Mouse (Mus musculus) spleen, embryonic (tissue): Measurements from ENCODE around the gene Cdk14.
"Not testable (repeated sequence)": the region's sequence is repeated elsewhere in the genome, so short reads cannot be mapped to it uniquely, and the experiment has no call there.

Experiments used
- CTCF ChIA-PET: fragments of 350-600 bp; sonication (Branson Sonifier 250); formaldehyde crosslinking; loops from one replicate; lab custom pipeline; 2022; lab: Charles Lee

The Cdk14 gene

DNA sequence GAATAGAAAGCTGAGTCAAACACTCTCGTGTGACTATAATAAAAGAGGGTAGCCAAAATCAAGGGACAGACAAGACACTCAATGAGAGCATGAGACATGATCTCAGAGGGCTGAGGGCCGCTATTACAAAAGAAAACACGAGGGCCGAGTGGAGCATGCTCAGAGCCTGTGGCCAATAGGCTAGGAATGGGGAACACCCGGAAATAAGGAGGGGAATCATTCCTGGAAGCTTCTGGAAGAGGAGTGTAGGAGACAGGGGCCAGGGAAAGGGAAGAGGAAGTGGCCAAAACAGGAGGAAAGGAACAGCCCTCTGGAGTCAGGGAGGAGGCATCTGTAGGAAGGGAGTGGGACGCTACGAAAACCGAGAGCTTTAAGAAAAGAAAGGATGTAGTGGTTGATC is 52.6 kb downstream of the Cdk14 start:
- CTCF ChIA-PET = no interaction called here

DNA sequence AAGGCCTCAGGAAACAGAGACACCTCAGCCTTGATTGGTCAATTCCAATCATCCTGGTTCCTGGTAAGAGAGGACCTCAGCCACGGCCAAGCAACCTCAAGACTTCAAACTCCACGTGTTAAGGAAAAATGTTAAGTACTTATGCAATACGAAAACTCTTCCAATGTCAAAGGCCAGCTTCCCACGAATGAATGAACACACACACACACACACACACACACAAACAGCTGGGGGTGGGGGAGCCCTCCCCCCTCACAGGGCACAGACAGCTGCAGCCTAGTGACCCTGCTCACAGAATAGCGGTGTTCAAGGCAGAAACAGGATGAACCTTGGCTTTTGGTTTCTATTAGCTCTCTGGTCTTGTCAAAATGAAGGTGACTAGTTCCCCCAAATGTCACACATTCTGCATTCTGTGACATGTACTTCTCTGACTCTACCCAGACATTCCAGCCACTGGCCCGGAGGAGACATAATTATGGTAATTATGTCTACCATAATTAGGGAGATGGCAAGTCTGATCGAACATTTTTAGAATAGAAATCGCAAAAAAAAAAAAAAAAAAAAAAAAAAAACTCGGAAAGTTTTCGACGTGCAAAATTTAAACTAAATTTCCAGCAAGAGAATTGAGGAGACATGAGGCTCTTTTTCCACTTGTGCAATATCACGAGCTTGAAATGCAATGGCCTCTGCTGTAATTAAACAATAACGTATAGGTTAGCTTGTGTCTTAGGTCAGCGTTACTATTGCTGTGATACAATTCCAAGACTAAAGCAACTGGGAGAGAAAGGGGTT is 54.6 kb downstream of the Cdk14 start:
- CTCF ChIA-PET = interaction anchor here (0.7 kb wide), 1 partner anchor 56 kb away, joined by 14 read pairs; no protein-coding TSS in a partner anchor

DNA sequence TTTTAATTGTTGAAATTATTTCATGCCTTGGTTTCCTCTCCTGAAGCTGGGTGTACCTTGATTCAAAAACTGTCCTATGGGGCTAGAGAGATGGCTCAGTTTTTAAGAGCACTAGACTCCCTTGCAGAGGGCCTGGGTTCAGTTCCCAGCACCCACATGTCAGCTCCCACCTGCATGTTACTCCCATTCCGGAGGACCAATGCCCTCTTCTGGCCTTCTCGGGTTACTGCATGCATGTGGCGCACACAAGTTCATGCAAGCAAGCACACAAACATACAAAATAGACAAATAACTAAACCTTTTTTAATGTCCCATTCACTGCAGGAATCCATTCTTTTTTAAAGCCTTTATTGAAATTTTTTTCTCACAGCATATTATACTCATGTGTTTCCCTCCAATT is 58.4 kb downstream of the Cdk14 start:
- CTCF ChIA-PET = no interaction called here

DNA sequence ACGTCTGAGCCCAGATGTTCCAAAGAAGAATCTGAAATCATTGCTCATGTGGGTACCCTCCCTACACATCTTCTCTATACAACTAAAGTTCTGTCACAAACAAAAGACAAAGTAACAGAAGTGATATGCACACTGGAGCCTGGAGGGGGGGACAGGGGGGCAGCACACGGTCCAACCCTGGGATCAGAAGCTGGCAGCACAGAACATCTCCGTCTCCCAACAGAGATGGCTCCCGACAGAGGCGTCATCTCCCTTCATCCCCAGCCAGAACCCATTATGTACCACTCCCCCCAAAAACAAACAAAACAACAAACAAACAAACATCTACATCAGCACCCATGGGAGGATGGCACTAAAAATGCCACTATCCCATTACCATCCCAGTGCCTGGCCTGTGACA is 59.8 kb downstream of the Cdk14 start:
- CTCF ChIA-PET = interaction anchor here (0.7 kb wide), 1 partner anchor 398 kb away, joined by 3 read pairs; no protein-coding TSS in a partner anchor

DNA sequence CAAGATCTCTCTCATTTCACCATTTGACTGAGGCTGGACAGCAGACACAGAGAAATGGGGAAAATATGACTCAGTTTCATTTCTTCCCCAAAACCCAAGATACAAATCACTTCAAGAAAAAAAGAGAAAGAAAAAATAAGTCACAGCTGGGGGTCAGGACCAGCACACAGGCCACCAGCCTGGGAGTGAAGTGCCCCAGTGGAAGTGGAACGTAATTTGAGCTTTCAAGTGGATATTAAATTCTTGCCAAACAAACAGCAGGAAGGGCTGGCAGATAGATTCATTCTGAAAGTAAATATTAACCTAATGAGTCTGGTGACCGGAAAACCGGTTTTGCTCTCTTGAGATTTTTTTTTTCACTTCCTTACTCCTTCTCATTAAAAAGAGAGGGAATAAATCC is 60.2 kb downstream of the Cdk14 start:
- CTCF ChIA-PET = interaction anchor here (0.7 kb wide), 1 partner anchor 398 kb away, joined by 3 read pairs; no protein-coding TSS in a partner anchor

DNA sequence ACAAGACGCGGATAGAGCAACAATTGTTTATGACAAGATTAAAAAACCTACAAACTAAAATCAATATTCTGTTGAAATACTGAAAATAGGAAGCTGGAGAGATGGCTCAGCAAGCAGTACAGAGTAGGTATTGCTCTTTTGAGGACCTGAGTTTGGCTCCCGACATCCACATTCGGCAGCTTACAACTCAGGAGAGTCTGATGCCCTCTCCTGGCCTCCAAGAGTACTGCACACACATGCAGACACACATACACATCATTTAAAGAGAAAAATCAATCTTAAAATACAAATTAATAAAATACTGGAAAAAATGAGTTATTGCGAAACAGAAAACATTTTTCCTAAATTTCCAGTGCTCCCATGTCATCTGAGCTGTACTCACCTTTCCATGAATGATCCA is 60.7 kb downstream of the Cdk14 start:
- CTCF ChIA-PET = no interaction called here

DNA sequence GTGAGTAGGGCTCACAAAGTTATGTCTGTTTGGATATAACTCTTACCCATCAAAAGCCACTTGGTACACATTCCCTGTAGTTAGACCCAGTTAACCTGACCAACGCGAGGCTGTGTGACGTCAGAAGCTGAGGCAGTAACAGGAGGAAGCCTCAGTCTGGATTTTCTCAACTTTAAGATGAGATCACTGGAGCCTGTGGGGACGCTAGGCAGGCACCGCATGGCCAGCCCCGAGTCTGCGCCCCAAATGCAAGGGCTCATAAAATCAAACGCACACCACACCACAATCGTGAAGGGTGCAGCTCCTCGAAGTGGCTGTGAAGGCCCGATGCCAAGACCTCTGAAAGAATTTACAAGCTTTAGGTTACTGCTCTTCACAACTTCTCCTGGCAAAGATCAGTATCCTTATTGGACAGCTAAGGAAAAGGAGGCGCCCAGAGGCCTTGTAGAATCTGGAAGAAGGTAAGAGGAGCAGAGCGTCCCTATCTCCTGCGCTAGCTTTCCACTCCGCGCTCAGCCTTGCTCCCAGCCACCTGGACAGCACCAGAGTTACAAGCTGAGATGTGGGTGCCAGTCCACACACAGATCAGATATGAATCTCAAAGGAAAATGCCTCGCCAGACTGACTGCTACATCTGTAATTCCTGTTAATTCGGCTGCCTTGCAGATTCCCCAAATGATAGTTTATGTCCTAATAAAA is 61.9 kb downstream of the Cdk14 start:
- CTCF ChIA-PET = no interaction called here

DNA sequence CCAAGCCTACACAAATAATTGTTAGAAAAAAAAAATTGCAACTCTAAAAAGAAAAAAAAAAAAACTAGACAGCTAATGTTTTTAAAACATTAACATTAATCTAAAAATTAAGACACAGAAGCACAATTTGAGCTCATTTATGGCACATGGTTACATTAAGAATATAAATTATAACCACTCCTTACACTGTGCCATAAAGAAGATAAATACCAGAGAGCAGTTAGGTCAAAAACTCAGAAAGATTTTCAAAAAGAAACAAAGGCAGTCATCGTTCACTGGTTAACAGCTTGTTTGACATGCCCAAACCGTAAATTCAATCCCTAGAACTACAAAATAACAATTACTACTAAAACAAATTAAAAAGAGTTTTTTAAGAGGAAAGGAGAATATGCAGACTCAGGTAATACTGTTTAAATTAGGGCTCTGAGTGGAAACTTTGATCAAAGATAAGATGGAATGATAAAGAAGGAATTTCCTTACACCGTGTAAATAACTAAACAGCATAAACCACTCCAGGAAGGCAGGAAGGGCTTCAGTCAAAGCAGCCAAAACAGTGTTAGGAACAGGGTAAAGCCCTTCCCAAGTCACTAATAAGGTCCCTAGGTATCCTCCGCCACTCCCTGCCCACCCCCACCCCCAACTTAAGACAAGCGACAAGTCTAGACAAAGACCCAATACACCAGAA is 65.3 kb downstream of the Cdk14 start:
- CTCF ChIA-PET = no interaction called here

DNA sequence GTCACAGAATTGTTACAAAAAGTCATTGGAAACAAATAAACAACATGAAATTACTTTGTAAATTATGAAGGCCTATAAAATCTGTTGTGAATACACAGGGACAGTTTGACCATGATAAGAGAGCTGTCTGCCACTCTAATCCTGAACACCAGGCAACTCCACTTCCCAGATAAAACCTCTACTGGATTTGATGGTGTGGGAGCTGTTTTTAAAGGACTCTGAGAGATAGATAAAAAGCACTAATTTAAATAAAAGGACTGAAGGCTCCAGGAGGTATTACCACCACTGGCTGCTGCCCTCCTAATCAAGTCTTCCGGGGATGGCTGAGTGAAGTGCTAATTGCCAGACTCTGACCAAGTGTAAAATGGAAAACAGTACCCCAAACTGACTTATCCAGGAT is 66.2 kb downstream of the Cdk14 start:
- CTCF ChIA-PET = no interaction called here

DNA sequence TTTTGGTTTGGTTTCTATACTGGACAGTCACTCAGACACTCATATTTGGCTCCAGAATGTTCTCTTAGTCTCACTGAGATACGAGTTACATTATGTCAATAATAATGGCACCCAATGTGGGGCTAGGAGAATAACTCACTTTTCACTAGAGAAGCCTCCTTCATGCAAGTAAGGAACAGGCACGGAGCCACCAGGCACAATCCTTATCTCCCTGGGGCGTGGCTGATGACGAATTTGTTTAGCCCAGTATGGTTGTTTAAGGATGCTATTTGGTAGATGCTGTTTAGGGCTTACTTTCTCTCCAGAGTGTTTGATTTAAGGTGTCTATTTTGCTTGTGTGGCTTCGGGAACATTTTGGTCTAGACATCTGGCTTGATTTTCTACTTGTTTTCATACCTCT is 75.5 kb downstream of the Cdk14 start:
- CTCF ChIA-PET = no interaction called here

DNA sequence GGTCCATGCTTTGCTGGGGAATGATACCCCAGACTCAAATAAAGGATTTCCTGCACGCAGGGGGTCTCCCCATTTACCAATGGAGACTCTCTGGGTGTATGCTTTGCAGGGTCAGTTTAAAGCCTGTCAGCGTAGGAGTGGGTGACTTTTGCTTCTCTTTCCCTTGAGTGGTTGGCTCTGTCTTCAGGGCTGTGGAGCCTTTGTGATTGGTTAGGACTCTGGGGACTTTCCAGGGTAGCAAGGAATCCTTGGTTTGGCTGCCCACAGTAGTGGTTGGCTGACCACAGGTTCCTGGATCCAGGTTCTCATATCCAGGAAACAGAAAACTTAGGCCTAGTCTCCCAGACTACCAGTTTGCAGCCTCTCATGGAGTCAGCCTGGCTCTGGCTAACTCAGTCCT is 76.4 kb downstream of the Cdk14 start:
- CTCF ChIA-PET = no interaction called here

DNA sequence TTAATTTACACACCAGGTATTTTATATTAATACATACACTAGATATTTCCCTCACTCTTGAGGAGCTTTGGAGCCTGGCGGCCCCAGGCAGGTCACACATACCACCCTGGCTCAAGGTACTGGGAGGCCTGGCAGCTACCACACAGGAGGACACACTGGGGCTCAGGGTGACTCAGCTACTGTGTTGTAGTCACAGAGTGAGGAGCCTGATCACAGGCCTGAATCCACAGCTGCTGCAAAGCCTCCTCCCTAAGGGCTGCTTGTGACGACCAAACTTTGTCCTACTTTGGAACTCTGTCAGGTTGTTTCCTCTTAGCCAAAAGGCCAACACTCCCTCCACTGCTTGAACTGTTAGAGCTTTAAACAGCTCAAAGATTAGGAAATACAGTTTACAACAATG is 76.8 kb downstream of the Cdk14 start:
- CTCF ChIA-PET = interaction anchor here (0.6 kb wide), 1 partner anchor 93 kb away, joined by 3 read pairs; no protein-coding TSS in a partner anchor

DNA sequence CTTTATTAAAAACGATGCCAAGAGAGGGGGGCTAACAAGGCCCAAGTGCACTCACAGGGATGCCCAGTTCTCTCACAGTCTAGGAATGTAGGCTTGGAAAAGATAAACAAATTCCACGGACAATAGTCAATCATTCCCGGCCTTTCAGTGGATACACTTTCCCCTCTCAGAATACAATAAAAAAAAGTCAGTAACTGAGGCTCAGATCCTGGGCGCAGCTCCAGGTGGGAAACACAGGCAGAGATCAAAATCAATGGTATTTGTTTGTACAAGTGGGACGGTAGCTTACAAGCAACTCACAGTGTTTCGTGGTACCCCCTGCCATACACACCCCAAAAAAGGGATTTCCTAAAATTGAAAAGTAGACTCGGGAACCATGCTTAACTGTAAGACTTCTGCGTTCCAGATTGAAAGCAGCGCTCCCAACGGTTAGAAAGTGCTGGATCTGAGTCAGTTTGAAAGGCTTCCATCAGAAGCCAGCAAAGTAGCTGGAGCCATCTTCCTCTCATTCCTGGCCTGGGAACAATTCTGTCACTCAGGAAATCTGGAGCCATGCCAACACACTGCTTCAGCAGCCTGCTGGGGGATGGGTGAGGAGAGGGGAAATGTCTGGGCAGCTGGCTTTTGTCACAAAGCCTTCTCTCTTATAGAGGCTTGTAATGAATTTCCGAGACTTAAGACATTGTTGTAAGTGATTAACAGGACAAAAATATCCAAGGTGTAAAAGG is 77.5 kb downstream of the Cdk14 start:
- CTCF ChIA-PET = interaction anchor here (0.6 kb wide), 1 partner anchor 92 kb away, joined by 3 read pairs; no protein-coding TSS in a partner anchor

DNA sequence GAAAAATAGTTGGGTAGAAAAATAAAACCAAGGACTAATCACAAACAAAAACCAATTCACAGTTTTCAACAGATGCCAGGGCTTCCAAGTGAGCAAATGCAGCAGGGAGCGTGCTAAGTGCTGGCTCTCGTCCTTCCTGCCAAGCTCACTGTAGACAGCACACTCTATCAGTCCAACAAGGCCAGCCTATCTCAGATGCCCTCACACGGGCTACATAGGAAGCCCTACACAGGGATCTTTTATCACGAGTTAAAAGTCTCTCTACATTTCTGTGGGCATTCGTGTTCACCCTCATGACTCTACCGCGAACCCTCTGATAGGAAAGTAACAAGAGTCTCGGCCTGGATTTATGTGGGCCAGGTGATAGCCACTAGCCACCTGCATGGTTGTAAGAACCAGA is 78.5 kb downstream of the Cdk14 start:
- CTCF ChIA-PET = no interaction called here

DNA sequence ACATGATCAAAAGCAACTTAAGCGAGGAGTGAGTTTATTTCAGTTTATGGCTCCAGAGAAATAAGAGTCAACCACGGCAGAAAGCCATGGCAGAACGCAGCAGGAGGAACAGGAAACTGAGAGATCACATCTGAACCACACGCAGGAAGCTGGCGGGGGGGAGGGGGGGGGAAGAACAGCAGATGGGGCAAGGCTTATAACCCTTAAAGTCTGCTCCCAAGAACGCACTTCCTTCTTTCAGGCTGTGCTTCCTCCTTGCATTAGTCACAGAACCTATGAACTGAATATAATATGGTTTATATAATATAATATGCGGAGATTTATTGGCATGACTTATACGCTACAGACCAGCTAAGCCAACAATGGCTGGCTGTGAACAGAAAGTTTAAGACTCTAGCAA is 86.2 kb downstream of the Cdk14 start:
- CTCF ChIA-PET = no interaction called here

DNA sequence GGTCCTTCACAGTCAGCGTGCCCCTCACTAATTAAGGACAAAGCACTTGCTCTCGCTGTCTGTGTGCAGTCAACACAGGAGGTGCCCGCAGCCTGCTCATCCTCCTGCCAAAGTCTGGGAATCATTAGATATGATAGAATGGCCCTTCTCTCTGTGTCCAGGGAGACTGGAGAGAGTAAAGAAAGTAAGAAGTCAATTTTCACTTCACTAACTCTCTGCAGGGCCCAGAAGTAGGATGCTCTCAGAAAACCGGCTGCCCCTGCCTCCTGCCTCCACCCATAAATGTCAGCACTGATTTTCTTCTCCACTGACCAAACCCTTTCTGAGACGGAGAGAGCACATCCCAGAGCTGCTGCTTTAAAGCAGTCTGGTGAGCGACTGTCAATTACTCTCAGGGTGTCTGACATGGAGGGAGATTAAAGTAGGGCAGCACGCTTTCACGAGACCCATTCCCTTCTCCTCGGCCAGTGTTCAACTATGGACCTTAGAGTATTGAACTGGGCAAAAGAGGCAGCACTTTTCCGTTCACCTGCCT is 89.1 kb downstream of the Cdk14 start:
- CTCF ChIA-PET = no interaction called here

DNA sequence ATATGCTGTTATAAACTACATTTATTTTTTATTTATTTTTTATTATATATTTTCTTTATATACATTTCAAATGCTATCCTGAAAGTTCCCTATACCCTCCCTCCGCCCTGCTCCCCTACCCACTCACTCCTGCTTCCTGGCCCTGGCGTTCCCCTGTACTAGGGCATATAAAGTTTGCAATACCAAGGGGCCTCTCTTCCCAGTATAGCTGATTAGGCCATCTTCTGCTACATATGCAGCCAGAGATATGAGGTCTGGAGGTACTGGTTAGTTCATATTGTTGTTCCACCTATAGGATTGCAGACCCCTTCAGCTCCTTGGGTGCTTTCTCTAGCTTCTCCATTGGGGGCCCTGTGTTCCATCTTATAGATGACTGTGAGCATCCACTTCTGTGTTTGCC is 91.1 kb downstream of the Cdk14 start:
- CTCF ChIA-PET = not testable (repeated sequence)

DNA sequence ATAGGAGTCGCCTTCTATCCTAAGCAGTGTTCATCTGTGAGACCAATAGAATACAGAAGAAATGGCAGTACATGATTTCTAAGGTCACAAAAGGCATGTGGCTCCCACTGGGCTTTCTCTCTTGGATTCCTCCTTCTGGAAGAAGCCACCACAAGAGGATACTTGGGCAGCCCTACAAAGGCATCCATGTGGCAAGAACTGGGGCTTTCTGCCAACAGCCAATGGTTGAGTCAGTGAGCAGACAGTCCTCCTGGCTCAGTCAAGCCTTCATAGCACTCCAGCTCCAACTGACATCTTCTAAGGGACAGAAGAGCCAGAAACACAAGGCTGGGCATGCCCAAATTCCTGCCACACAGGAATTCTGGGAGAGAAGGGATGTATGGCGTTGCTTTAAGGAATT is 93.4 kb downstream of the Cdk14 start:
- CTCF ChIA-PET = no interaction called here

DNA sequence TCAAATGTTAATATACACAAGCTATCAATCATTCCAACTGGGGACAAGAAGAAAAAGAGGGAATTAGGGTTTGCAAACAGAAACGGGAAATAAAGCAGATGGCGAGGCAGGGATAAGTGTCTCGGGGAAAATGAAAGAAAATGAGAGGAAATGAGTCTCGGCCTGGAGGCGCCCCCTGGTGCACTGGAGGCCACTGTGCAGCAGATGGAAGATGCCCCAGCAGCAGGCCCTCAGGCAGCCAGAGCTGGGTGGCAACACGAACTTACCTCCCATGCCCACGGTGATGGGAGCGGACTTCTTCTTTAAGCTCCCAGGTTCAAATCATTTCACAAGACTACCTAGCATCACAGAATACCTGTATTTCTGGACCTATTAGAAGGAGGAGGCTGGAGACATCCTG is 97.4 kb downstream of the Cdk14 start:
- CTCF ChIA-PET = interaction anchor here (0.5 kb wide), 1 partner anchor 158 kb away, joined by 3 read pairs; no protein-coding TSS in a partner anchor

DNA sequence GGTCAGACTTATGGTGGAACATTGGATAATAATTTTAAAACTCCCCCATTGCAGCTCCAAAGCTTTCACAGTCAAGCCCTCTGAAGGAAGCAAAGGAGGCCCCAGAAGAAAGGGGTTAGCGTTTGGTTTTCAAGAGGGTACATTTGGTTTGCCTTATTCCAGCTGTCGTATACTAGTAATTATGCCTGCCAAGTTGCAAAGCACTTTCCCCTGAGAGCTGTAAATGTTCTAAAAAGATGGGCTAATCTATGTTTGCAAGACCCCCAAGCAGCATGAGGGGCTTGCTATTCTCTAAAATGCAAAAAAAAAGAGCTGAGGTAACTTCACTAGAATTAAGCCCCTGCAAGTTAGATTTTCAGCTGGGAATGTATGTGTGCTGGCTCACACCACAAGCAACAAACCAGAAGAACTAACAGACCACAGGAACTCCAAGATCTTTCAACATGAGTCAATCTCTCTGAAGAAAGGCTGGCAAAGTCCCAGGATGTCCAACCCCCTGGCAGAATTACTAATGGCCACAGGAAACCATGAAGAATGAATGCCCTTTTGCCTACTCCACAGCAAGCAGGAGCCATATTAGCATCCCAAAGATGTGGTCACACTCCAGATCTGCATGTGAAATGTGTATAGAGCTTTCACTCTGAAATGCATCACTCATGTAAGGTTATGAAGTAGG is 99.5 kb downstream of the Cdk14 start:
- CTCF ChIA-PET = no interaction called here
